Mouse (Mus musculus): Measurements from ENCODE around the gene Olfr23. TPM values are rescaled to one million over a fixed set of nuclear protein-coding genes. Genes with fewer than 3 reads are reported as not detected.

The Olfr23 gene
- polyA plus RNA-seq (2017; shearing (Covaris generic)): under 1 TPM in 1 of 2 experiments, not detected in 1; 0.20 TPM

DNA sequence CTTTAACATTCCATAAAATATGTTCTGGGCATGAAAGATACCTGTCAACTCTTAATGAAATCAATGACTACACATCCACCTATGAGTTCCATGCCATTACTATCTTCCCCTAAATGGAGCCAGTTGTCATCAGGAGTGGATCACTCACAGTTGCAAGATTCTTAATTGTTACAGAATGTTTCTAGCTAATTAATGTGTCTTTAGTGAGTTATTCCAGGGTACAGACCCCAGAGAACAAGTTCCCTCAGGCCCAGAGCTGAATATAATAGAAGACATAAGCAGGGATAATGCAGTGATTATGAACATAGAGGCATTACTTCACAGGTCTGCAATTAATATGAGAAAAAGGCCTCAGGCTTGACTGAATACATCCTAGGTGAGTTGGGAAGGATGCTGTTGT lies at the start of gene Olfr23:
Gene Olfr23 (plus strand): TSS at position 301 of the 400 bp plus-strand sequence.

DNA sequence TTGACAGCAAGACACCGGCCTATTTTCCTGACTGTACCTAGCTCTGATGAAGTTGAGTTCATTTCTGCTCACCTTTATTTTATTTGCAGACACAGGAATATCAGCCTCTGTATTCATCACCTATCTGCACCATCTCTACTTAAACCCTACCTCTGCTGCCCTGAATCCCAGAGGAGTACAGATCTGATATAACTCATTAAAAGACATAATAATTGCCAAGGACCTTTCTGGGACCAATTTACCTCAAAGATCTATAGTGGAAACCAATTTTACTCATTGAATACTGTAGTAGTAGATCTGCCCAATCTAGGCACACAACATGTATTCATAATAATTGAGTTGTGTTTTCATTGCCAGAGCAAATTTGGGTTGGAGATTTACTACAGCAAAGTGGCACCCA lies 45.8 kb upstream of the Olfr23 start, which contains the start of gene Olfr394:
Gene Olfr394 (minus strand): TSS at position 101 of the 400 bp plus-strand sequence.

DNA sequence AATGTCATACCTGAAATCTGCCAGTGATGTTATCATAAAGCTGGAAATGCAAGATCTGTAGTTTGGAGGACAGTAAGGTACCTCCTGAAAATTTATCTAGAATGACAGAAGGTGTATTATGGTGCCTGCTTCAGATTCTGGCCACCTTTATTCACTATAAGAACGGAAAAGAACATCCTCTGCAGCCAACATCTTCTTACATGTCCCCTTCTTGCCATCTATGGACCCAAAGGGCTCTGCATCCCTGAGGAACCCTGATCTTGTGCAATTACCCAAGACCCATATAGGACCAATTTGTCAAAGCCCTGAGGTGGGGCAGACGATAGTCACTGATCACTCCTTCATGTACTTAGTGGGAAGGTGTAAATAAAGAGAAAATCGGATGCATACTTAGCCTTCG lies 27.3 kb upstream of the Olfr23 start, which contains the start of gene Olfr395:
Gene Olfr395 (minus strand): TSS at position 101 of the 400 bp plus-strand sequence.

DNA sequence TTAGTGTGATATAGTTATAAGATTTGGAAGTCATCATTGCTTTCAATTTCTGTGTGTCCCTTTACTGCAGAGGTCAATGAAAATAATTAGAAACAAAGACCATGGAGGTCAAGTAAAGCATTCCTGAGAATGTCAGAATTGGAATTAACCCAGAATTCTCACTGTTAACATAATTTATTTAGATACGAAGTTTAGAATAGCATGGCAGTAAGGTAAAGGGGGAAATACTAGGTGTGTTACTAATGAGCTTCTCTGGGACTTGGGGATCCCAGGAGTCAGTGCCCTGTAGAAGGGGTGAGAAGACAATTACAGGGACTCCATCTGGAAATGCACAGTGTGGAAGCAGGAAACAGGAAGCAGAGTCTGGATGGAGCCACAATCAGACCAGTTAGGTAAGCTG lies 24.0 kb downstream of the Olfr23 start, which contains the start of gene Olfr397:
Gene Olfr397 (plus strand): TSS at position 301 of the 400 bp plus-strand sequence.

DNA sequence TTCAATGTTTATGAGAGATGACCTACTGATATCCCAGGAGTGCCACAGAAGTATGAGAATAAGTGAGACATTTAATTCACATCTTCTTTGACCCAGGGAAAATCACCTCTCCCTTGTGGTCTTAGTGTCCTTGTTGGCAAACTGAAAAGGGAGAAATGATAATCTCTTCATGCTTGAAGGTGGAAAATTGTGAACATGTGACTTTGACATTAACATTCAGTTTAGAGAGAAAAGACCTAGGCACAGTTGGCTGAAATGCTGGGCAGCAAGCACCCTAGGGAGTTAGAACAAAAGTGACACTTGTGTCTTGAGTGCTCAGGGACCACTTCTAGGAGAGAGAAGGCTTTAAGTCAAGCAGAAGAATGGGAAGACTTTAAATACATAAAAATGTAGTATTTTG lies 53.8 kb downstream of the Olfr23 start, which contains the start of gene Olfr398:
Gene Olfr398 (minus strand): TSS at position 101 of the 400 bp plus-strand sequence.

Other genes starting within 250 kb of the Olfr23 start
- gene Zfp735, start 247.9 kb upstream of the Olfr23 start, polyA plus RNA-seq (2017; shearing (Covaris generic)): not detected
- not detected for gene Olfr389, start 156.0 kb upstream of the Olfr23 start, polyA plus RNA-seq (2017; shearing (Covaris generic))
- gene Olfr390, start 153.7 kb upstream of the Olfr23 start, polyA plus RNA-seq (2017; shearing (Covaris generic)): under 1 TPM in 1 of 2 experiments, not detected in 1; 0.22 TPM
- not detected for gene Olfr391-ps, start 133.6 kb upstream of the Olfr23 start, polyA plus RNA-seq (2017; shearing (Covaris generic))
- gene Olfr392, start 119.6 kb upstream of the Olfr23 start, polyA plus RNA-seq (2017; shearing (Covaris generic)): under 1 TPM in 1 of 2 experiments, not detected in 1; 0.06 TPM
- not detected for gene Olfr393, start 85.2 kb upstream of the Olfr23 start, polyA plus RNA-seq (2017; shearing (Covaris generic))
- not detected for gene Olfr394, start 45.9 kb upstream of the Olfr23 start, polyA plus RNA-seq (2017; shearing (Covaris generic))
- gene Olfr395, start 27.4 kb upstream of the Olfr23 start, polyA plus RNA-seq (2017; shearing (Covaris generic)): not detected
- gene Olfr397, start 24.1 kb downstream of the Olfr23 start, polyA plus RNA-seq (2017; shearing (Covaris generic)): under 1 TPM in 1 of 2 experiments, not detected in 1; 0.27 TPM
- under 1 TPM in 1 of 2 experiments, not detected in 1; 0.04 TPM for gene Olfr398, start 53.7 kb downstream of the Olfr23 start, polyA plus RNA-seq (2017; shearing (Covaris generic))
- gene Olfr139, start 119.9 kb downstream of the Olfr23 start, polyA plus RNA-seq (2017; shearing (Covaris generic)): under 1 TPM in 1 of 2 experiments, not detected in 1; 0.44 TPM
- not detected for gene Olfr399, start 119.9 kb downstream of the Olfr23 start, polyA plus RNA-seq (2017; shearing (Covaris generic))
- under 1 TPM in 1 of 2 experiments, not detected in 1; 0.08 TPM for gene Zfp616, start 133.3 kb downstream of the Olfr23 start, polyA plus RNA-seq (2017; shearing (Covaris generic))
- gene Olfr401, start 177.0 kb downstream of the Olfr23 start, polyA plus RNA-seq (2017; shearing (Covaris generic)): not detected
- gene Olfr402, start 216.9 kb downstream of the Olfr23 start, polyA plus RNA-seq (2017; shearing (Covaris generic)): not detected
- gene Olfr403, start 249.6 kb downstream of the Olfr23 start, polyA plus RNA-seq (2017; shearing (Covaris generic)): under 1 TPM in 1 of 2 experiments, not detected in 1; 0.10 TPM

Measured in activated CD4-positive, CD25-positive, alpha-beta regulatory T cell (primary cell).